Mouse (Mus musculus) small intestine, adult 2 months (tissue): ENCODE measurements around the gene Map7.

Source experiments
- CTCF ChIP-seq: fragments of 200-500 bp; IDR thresholded peaks from 2 replicates; pipeline ENCODE4 v1.5.1; 2012; ENCODE audit warnings: low read depth, mild to moderate bottlenecking, control low read depth, inconsistent platforms, low read length, moderate library complexity, mixed read lengths; ENCODE audit not compliant: insufficient replicate concordance, insufficient read length; ENCODE audit errors: extremely low read depth
- POLR2A ChIP-seq: fragments of 200-500 bp; IDR thresholded peaks from 2 replicates; pipeline ENCODE4 v1.6.1; 2012; ENCODE audit warnings: low read depth, mild to moderate bottlenecking, control low read depth, inconsistent platforms, low read length, moderate library complexity

DNA sequence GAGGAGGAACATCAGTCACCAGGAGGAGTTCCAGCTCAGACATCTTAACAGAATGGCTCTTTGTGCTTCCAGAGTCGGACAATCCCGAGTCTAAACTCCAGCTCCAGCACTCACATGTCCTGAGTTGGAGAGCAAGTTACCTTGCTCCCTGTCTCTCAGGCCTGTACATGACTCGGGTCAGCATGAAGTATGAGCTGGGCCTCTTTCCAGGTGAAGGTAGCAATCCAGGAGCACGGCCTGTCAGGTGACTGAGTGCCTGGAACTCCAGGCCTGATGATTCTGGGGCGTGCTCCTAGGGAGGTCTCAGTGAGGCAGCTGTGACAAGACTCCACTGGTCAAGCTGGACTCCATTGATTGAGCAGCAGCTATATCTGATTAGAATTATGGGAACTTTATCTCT lies 90.0 kb downstream of the Map7 start:
- TF ChIP-seq POLR2A (no peak), CTCF (no peak)
